Mouse (Mus musculus): Measurements from ENCODE around the gene Cdkal1.
A peak's percentile ranks its signal among the peaks of the same experiment; 100 is the strongest.

Gene Cdkal1

DNA sequence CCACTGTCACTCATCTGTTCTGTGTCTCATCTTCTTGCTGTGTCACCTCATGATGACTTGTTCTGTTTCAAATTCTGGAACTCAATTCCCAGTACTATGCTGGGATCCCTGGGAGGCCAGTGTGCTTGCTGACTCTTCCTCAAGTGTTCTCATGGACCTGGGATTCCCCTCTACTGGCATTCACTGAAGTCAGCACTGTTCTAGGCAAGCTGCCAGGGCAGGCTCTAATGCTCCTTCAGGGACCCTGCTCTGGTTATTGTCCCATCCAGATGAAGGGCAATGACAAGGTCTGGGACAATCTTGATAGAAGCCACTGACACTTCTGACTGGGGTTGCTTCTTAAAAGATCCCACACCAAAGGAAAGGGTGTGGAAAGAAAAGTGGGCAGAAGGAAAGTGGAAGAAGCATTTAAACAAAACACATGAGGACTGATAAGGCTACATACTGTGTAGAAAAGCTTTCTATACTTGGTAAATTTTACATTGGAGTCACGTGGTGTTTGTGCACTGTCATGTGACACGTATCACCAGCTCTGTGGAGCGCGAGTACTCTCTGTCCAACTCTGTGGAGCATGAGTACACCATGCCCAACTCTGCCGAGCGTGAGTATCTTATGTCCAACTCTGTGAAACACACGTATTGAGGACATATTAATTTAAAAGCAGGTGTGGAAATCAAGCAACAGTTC is 227.9 kb downstream of the Cdkal1 start:
- no peak for DNase-seq (ENCODE audit: low read depth)

DNA sequence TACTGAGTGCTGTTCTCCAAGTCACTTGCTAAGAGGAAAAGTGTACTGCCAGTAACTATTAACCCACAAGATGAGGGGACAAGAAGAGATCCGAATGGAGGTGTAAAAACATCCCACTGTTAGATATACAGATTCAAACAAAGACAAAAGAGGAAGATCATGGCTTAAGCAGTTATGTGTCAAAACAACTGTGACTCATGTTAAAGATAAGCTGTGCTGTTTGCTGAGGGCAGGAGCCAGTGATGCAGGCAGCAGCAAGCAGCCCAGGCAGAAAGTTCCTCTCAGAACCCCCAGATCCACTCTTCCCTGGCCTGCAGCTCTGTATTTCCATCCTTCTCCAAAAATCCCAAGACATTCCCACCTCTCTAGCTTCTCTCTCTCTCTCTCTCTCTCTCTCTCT is 230.5 kb downstream of the Cdkal1 start:
- no peak for DNase-seq (ENCODE audit: low read depth)

DNA sequence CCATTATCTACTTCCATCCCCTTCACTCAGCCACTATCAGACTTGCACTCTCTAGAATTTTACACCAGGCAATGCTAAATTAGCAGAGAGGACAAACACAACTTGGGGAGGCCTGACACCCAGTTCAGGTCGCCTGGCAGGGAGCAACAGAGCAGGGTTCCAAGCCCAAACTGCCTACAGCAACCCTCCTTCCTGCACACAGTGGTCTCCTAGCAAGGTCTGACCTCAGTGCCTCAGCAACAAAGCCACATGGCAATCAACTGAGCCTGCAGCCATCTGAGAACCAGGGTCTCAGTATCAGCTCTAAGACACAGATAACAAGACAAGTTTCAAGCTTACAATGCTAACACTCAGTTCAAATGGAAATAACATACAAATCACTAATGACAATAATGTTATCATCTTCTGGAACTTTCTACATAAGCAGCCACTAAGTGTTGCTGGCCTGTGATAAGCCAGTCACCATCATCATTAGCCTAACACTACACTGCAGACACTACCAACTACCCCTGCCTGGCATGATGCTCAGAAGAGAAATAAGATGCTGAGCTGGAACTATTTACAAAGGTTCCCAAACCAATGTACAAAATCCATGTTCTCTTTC is 231.7 kb downstream of the Cdkal1 start:
- no peak for DNase-seq (ENCODE audit: low read depth)

DNA sequence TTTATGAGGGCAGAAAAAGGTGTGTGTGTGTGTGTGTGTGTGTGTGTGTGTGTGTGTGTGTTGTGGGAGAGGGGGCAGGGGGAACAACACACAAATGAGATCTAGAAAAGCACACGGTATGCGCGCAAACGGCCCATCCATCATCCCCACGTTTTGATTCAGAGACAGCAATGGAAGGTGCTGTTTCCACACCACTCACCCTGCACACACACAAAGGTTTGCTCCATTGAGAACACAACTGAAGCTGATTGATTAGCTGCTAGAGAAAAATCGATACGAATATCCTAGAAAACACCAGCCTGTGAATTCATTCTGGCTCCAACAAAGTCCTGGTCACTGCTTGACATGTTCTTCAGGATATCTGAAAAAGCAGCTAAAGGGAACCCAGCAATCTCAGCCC is 233.6 kb downstream of the Cdkal1 start:
- no peak for DNase-seq (ENCODE audit: low read depth)

DNA sequence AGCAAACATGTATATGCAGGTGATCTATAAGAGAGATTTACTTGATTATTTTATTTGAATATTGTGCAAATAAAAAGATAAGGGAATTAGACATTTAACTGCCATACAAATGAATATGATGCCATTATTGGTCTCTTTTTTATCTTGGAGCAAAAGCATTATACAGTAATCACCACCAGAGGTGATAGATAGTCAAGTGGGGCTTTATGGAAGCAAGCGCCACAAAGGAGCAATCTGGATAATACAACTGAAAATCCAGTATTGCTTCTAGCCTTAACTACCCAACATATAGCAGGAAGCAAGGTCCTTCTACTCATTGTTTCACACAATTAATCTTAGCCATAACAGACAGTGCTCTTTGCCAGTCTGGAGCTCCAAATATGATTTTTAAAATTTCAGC is 234.1 kb downstream of the Cdkal1 start:
- no peak for DNase-seq (ENCODE audit: low read depth)

DNA sequence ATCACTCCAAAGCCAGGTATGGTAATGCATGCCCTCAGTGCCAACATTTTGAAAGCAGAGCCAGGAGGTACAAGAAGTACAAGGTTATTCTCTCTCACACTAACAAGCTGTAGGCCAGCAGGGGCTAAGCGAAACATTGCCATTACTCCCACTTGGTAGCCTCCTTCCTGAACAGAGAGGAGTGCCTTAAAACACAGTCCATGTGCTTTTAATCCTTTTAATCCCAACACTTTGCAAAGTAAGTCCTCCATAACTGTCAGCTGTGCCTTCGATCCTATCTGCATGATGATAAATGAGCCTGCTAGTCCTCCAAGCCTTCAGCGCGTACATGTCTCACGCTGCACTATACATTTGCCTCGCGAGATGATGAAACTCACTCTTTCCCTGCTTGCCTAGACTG is 234.6 kb downstream of the Cdkal1 start:
- no peak for DNase-seq (ENCODE audit: low read depth)

DNA sequence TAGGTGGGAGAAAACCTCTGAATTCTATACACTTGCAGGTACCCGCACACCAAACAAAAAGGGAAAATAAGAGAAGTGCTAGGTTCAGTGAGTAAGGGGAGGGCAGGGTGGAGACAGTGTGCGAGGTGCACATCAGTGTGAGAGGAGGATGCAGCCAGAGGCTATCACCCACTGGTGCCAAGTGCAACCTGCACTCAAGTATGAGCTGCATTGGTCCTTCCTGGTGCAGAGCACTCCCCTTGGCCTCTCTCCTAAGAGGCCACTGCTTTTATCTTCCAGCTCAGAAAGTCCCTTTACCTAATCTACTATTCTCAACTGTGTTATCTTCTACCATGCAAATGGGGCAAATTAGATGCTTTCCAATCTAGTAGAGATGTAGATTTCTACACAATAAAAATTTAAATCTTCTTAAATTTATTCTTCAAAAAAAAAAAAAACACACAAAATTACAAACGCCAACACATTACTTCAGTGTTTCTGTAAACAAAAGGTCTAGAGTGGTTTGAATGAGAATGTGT is 238.8 kb downstream of the Cdkal1 start:
- no peak for DNase-seq (ENCODE audit: low read depth)

DNA sequence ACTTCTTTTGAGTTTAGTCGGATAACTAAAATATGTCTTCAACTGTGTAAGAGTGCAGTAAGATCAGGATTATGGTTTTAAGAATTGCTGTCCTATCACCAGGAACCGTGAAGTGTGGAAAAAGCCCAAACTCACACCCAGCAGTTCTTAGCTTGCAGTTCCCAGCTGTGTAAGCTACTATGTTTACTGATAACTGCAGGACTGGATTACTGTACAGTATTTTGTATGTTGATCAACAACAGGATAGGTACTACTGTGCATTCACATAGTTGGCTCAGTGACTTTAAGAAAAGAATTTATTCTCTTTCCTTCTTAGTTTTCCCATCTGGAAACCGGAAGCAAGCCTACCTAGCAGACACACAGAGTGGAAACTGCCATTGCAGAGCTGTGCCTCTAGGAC is 239.5 kb downstream of the Cdkal1 start:
- DNase-seq (ENCODE audit: low read depth): no peak

DNA sequence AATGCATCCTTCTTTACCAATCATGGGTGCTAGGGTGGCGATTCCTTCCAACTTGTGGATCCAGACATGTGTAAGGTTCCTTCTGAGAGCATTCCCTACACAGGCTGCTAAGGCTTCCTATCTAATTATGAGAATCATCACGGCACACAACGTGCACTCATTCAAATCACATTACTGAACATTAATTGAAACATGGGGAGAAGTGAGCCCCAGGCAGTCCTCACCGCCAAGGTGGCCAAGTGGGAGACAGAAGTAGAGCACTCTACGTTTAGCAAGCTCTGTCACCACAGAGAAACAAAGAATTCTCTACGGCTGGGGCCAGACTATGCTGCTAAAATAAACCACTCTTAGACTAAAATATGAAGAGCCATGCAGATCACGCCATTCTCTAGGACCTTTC is 240.4 kb downstream of the Cdkal1 start:
- no peak for DNase-seq (ENCODE audit: low read depth)

DNA sequence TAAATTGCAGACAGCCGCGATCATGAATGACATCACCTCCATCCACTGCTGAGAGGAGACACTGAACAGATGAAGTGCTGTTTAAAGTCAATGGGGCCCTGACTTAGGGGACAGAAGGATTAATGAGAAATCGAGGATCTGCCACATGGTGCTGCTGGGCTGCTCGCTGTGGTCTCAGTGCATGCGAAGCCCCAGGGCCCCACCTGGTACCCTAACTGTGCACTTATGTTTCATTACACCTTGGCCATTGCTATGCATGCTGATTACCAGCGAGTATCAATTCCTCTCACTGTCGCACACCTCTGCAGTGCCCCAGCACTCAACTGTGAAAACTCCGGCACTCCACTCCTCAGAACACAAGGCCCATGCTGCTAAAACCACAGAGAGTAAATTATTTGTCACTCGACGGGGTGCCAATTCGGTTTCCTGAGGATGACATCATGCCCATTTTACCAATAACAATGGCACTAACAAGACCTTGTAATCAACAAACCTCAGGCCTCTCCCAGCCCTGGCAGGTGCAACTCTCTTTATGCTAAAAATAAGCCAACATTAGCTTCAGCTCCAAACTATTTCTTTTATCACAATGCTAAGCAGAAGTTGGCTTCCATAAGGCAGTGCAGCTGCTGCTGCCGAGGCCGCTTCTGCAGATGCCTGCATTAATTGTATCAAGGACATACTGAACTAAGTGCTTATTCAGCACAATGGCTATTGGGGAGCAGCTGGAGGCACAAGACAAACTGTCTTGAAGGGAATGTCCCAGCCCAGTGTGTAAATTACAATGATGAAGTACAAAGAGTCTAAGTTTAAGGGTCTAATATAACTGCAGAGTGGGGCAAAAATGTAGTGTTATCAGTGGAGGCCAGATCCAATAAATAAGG is 245.2 kb downstream of the Cdkal1 start:
- no peak for DNase-seq (ENCODE audit: low read depth)

DNA sequence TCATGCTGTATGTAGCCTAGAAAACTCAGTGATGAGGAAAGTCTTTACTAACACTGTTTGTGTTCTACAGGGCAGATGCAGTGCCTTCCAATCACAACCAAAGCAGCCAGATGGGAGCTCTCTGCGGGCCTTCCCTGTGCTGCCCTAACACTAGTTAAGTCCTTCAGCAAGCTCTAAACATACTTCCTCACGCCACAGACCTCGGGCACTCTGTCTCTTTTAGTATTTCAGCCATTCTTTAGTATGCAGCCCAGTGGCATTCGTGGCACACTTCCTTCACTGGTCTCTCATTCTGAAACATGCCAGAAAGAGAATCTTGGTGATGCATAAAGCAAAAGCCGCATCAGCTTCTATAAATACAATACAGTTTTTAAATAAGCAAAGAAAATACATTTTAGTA is 246.0 kb downstream of the Cdkal1 start:
- DNase-seq (ENCODE audit: low read depth): no peak

DNA sequence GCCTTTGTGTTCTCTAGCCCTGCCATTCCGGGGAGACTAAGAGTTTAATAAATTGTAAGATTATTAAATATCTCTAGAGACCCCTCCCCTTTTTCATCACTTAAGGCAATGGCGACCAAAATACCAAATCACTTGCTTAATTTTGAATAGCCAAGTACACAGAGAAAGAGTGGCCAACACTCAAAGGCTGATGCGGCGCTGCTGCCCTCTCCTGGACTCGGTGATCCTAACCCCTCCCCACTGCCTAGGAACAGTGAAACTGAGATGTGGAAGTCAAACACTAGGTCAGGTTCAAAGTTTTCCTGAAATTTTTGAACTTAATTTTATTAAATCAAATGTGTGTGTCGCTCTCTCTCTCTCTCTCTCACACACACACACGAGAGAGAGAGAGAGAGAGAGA is 251.2 kb downstream of the Cdkal1 start:
- DNase-seq (ENCODE audit: low read depth): peak; percentile 60

DNA sequence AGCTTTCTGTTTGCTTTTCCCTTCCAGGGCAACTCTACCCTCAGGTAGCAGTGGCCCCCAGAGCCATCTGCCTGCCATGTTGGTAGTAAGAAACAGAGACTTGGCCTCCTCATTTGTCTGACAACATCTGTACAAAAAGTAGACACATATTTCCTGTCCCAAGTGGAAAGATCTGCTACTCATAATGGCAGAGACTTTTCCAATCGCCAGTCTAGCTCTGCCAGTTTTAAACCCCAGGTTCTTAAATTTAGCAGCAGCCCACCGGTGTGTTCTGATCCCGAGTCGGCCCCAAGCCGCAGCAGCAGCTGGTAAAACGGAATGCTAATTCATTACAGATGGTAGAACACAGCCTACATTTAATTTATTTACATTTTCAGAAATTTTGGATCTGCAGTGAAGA is 251.9 kb downstream of the Cdkal1 start:
- no peak for DNase-seq (ENCODE audit: low read depth)

DNA sequence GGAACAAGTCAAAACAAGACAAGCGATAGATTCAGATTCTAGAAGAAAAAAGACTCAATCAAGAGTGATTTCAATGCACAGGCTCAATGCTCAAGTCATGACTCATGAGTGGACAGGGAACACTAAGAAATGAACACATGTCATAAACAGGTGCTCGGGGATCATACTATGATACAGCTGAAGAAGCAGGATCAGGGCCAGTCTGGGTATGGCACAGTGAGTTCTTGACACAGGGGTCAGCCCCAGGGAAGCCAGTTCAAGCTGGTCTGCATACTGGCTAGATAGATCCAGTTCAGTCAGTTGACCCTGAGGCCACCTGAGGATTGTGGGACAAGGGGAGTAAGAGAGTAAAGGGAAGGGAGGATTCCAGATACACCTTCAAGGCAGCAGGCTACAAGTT is 254.4 kb downstream of the Cdkal1 start:
- DNase-seq (ENCODE audit: low read depth): no peak

DNA sequence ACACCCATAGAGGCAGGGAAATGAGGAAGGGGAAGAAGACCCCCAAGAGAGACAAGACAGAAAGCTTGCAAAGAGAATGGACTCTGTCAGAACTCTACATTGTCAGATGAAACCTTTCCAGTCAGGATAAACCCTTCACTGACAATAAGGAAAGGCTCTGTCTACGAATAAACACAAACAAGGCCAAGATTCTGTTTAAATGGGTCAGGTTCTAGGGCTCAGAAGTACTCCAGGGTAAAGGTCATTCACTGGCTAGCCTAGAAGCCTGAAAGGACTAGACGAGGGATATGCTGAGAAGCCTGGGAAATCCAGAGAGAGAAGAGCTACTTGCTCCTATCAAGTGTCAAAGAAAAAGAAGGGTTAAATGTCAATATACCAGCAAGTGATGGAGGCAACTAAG is 255.8 kb downstream of the Cdkal1 start:
- DNase-seq (ENCODE audit: low read depth): no peak

DNA sequence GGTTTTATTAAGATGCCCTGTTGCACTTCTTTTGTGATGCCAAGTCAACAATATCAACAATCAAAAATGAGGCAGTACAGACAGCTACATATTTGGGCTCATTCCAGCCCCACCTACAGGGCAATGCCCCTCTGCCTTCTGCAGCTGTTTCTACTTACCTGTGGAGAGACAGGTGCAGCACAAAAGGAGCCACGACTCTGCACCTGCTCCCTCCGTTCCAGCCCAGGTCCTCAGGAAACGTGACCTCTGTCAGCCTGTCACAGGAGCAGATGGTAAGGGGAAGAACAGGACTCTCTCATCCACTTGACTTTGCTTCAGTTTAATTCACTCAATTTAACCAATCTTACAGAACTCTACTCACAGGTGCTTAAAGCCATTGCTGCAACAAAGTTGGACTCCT is 258.7 kb downstream of the Cdkal1 start:
- no peak for DNase-seq (ENCODE audit: low read depth)

DNA sequence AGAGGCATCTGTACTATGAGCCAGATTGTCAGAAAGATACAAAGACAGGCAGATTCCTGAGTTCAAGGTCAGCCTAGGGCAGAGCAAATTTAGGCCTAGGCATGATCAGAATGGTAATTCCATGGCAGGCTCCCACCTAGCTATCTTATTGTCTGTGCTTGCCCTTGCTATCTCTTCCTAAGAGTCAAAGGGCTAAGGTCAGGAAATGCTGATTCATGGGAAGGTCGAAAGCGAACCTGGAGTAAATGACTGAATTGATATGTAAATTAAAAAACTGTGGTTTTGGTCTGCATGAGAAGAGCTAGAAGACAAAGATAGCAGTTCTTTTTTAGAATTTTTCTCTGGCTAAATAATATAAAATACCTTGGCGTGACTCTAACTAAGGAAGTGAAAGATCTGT is 262.4 kb downstream of the Cdkal1 start:
- DNase-seq (ENCODE audit: low read depth): no peak

DNA sequence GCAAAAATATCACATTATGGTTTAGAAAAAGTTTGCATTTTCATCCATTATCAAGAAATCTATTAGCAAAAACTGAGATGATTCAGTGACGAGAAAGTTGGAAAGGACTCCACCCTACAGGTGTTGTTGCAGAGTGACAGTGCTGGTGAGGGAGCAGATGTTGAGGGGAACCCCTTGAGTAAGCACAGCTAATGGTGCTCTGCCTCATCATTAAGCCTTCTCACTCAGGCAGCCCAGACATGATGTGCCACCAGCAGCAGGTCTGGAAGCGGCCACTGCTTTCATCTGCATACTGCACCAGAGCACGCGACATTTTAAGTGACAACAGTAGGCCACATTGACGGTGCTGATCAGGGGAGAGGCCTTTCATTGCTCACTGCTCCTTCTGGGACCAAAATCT is 264.8 kb downstream of the Cdkal1 start:
- no peak for DNase-seq (ENCODE audit: low read depth)

DNA sequence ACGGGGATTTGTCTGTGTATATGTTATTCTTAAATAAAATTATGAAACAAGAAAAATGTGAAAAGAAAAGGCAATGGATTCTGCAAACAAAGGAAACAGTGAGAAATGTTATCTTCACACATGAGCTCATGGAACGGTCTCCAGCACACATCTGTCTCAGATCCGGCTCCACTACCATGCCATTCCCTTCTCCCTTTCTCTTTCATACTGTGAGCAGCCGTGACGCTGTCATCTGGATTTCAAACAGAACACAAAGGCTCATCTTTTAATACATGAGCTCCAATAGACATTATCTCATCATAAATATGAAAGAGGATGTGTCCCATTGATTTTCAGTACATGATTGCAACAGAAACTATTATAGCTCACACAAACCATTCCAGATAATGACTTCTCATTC is 265.3 kb downstream of the Cdkal1 start:
- no peak for DNase-seq (ENCODE audit: low read depth)

DNA sequence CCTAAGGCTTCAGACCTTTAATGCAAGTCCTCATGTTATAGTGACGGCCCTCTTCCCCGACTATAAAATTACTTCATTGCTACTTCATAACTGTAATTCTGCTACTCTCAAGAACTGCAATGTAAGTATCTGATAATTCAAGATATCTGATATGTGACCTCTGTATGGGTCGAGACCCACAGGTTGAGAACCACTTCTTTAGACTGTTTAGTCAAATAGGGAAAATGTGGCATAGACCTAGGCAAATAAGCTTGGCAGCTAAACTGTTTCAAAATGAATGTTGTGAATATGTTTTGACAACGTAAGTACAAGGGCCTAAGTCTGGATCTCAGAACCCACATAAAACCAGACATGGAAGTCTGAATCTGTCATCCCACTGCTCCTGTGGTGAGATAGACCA is 266.8 kb downstream of the Cdkal1 start:
- no peak for DNase-seq (ENCODE audit: low read depth)

DNA sequence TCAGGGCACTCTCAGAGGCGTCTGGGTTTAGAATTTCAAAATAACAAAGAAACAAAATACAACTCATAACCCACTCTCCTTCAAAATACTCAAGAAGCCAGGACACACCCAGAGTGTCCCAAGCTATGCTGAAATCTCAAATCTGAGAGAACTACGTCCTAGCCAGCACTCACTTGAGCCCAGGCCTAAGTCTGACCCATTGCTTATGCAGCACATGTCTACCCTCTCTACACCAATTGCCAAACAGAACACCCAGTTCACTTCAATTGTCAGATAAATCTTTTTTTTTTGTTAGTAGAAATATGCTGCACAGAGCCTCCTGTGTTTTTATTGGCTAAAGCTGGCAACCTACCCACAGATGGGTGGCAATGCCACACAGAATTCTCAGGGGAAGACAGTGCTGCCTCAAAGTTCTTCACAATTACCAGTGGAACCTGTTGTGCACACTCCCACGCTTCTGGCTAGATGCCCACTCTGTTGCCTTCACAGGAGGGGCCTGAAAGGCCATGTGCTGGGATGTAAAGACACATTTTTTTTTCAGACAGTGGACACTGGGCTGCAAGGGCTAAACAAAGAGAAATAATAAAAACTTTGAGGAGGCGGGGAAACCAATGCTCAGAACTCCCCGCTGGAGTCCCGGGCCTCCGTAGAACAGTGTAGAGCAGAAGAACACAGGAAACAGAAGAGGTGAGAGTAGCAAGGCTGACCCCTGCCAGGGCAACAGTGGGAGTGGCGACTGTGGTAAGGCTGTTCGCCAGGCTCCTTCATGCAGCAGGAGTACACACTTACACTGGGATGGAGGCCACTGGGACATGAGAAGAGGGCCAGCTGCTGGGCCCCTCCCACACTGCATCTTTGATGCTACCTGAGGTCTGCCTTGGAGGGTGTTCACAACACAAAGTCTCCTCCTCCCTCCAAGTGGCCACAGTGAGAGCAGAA is 273.4 kb downstream of the Cdkal1 start:
- DNase-seq (ENCODE audit: low read depth): no peak

DNA sequence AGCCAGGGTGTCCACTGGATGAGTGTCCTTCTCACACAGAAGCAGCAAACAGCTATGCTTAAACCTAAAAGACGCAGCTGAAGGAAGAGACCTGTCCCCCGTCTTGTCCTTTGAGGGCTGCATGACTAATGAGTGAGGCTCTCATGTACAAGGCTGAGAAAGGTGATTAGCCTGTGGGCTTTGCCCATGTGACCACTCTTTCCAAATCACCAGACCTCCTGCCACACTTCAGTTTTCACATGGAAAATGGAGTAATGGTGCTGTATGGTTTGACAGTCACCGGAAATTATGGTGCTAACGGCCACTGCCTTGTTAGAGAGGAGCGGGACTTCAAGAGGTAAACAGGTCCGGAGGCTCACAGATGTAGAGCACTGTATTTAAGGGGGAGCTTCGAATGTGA is 274.7 kb downstream of the Cdkal1 start:
- no peak for DNase-seq (ENCODE audit: low read depth)

All from fibroblast of lung, adult 2 months (primary cell).